Mouse (Mus musculus) spleen, adult 18-20 months (tissue): ENCODE measurements around the gene Nrm.

Source experiments
- DNase-seq, 2 experiments: peaks; one replicate each; pipeline ENCODE4 v3.0.0; 2022; ENCODE audit warnings: mixed read lengths in 2 of 2

Nrm gene

DNA sequence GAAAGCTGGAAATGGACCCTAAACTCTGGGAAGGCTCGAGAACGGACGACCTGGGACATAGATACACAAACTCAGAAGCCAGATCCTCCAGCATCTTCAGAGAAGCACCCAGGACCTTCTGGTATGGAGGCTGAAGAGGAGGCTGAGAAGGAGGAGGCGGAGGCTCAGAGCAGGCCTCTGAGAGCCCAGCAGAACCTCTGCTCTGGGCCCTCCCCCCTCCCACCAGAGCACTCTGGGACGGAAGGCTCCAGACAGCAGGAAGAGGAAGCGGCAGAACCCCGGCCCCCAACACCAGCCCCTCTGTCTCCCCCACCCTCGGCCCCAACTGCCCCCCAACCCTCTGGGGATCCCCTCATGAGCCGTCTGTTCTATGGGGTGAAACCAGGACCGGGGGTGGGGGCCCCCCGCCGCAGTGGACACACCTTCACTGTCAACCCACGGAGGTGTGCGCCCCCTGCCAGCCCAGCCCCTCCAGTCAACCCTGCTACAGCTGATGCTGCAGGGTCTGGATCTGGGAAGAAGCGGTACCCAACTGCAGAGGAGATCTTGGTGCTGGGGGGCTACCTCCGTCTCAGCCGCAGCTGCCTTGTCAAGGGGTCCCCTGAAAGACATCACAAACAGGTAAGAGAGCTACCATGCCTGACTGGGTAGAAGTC lies 7.2 kb downstream of the Nrm start:
- DNase-seq = peak; percentile 59 to 70

DNA sequence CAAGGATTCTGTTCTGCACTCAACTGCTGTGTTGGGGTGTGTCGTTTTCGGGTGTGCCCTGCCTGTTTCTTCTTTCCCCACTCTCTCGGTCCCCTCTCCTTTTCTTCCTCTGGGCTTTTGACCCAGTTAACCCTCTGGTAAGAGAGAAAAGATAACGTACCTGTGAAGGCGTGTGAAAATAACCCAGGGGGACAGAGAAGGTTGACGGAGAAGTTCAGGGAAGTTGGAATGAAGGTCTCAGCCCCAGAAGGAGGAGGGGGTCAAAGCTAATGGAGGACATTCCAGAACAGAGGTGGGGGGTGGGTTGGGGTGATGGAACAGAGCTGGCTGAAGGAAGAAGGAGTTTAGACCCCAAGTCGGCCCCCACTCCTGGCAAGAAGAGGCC lies 7.8 kb downstream of the Nrm start:
- DNase-seq = no peak

DNA sequence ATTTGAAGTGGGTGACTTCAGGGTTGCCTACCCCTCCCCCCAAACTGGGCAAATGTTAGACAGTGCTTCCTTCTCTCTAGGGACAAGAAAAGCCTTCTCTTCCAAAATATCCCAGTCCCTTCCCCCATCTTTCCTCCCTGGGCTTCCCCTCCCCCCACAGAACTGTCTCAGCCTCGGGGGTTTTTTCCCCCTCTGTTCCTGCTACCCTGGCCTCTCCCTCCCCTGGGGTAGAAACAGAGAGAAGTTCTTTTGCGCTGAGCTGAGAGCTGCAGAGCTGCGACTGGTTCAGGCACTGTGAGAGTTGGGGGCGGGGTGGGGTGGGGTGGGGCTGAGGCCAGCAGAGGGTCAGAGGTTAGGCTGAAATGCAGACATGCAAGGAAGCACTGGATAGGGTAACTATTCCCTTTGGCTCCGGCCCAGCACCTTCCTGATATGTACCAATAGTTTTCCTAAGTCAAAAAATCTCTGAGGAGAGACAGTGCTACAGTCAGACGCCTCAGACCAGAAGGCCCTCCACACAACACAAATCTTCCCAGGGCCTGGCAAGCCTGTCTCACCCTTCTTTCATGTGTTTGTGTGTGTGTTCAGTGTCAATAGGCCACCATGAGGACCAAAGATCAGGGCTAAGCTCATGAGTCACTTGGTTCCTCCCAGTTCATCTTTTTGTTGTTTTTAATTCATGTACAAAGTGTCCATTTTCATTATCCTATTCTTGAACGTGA lies 8.4 kb downstream of the Nrm start:
- DNase-seq = peak in 1 of 2 experiments; percentile 38

DNA sequence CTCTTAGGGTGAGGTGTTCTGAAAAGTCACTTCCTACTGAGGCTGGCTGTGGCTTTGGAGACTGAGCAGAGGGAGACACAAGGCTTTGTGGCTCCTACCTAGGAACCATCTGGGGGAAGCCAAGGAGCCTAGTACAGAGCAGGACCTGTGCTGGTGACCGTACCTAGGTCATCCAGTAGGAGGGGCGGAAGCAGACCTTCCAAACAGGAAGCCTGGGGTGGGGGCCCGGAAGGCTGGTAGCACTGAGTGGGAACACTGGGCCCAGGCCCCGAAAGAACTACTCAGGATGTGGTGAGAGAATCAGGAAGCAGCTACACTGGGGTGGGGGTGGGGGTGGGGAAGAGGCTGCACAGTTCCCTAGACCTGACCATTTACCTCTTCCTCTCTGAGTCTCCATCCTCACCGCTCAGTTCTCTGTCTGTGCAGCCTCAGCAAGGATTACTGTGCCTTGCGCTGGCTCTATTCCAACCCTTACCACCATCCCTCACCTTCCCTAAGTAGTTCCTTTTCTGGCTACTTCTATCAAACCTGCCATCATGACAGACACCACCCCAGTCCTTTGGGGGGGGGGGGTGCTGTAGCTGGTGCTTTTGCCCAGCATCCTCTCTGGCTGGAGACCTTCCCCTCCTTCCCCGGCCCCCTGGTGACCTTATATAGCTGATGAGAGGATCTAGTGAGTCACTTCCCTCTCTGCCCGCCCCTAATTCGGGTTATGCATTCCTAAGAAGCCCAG lies 9.2 kb downstream of the Nrm start:
- peak; percentile 76 to 82 for DNase-seq

DNA sequence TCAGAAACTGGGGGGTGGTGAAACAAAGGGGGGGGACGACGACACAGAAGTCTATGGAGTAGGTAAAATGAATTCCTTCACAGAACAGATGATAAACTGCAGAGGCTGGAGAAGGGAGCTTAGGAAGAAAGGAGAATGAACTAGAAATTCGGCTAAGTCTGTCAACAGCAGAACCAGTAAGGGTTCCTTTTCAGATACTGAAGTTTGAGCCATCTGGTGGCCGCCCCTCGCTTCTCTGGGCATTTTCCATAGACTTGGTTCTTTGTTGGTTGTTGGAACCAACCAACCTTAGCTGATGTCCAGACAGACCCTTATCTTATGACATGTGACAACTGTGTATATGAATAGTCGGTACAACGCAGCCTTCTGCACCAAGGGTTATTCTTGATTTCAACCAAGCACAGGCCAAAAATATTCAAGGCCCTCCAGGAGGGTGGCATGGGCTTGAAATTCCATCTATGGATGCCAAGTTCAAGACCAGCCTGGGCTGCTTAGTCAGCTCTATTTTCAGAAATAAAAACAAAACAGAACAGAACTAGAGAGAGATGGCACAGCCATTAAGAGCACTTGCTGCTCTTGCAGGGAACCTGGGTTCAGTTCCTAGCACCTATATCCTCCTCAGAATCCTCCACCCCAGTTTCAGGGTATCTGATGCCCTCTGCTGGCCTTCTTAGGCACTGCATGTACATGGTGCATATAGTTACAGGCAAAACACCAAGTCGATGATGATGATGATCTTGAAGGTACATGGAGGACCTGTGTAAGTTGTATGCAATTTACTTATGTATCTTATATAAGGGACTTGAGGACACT lies 10.0 kb downstream of the Nrm start:
- peak in 1 of 2 experiments; percentile 46 for DNase-seq

DNA sequence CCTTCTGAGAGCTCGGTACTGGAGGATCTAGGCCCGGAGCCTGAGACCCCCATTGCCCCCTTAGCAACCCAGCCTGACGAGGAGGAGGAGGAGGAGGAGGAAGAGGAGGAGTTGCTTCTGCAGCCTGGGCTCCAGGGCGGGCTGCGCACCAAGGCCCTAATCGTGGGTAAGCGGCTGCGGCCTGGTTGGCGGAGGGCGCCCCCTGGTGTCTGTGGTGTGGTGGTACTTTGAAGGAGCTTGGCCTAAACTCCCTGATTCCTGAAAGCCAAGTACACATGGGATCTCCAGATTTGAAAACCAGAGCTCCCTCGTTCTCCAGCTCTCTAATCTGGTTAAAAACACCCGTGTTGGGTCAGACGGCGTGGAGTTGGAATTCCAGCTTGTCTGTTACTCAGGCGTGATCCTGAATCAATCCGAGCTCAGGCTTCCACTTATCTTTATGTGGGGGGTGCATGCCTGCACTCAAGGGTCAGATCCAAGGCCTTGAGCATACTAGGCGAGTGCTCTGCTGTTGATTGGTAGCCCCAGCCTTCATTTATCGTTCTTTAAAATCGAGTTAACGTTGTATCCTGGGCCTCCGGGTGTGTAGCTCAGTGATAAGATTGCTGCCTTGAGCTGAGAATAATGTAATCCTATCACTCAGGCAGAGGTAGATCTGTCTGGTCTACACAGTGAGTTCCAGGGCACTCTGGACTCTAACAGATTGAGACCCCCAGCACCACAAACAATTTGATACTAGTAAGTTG lies 12.8 kb downstream of the Nrm start:
- DNase-seq = peak; percentile 74 to 85

DNA sequence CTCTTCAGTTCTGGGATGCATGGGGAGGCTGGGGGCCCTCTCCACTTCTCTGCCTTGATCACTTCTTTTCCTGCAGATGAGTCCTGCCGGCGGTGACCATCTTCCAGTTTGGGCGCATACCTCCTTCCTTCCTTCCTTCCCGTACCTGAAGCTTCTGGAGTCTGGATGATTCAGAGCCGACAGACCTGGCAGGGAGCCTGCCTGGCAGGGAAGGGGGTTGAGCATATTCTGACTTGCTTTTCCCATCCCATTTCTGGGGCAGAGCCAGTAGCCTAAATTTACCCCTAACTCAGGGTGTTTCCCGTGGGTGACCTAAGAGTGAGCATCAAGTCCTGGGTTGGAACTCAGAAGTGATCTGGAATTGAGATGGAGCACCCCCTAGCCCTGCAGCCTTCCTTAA lies 13.6 kb downstream of the Nrm start:
- DNase-seq = no peak

DNA sequence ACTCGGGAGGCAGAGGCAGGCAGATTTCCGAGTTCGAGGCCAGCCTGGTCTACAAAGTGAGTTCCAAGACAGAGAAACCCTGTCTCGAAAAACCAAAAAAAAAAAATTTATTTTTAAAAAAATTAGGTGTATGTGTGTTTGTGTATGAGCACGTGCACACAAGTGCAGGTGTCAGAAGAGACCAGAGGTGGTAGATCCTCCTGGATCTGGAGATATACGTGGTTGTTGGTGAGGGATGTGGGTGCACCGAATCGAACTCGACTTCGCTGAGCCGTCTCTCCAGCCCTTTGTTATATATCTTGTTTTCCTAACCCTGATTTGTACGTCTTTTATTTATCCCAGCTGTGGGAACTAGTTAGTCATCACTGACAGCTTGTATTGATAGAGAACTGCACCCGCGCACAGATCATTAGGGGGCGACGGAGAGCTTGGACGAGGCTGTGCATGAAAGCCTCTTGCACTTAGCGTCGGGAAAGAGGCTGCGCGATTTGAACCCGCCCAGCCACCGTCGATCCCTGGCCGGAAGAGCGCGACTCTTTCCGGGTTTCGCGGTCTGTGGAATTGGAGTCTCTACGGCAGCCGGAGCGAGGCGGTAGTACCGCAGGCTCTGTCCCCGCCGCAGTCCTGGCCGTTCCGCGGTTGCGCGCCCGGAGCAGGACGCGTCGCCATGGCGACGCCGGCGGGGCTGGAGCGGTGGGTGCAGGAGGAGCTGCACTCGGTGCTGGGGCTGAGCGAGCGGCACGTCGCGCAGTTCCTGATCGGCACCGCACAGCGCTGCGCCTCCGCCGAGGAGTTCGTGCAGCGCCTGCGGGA lies 18.3 kb downstream of the Nrm start, which contains the start of gene Dhx16:
TSS of gene Dhx16 (plus strand) at position 575 of the 813 bp plus-strand sequence.
- DNase-seq = peak; percentile 86 to 94

DNA sequence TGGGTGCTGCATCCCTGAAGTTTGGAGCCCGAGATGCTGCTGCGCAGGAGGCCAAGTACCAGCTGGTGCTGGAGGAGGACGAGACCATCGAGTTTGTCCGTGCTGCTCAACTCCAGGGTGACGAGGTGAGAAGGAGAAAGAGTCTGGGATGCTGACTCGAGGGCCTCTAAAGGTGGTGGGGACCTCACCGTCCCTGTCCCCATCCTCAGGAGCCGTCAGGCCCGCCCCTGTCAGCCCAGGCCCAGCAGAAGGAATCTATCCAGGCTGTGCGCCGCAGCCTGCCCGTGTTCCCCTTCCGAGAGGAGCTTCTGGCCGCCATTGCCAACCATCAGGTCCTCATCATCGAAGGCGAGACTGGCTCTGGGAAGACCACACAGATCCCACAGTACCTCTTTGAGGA lies 21.8 kb downstream of the Nrm start:
- DNase-seq = no peak

DNA sequence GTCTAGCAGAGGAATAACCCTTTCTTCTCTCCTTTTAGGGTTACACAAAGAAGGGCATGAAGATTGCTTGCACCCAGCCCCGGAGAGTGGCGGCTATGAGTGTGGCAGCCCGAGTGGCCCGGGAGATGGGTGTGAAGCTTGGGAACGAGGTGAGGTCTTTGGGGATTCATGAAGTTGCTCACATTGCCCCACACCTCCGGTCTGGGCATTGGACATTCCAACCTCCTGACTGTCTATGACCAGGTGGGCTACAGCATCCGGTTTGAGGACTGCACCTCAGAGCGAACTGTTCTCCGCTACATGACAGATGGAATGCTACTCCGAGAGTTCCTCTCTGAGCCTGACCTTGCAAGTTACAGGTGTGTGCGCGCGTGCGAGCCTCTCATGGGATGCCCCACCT lies 22.7 kb downstream of the Nrm start:
- no peak for DNase-seq

DNA sequence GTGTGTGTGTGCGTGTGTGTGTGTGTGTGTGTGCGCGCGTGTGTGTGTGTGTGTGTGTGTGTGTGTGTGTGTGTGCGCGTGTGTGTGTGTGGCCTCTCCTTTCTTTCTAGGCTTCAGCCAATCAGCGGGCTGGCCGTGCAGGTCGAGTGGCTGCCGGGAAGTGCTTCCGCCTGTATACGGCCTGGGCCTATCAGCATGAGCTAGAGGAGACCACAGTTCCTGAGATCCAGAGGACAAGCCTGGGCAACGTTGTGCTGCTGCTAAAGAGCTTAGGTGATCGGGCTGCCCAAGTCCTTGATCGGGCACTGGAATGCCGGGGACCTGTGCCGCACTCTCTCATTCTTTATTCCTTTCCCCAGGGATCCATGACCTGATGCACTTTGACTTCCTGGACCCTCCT lies 26.6 kb downstream of the Nrm start:
- no peak for DNase-seq

DNA sequence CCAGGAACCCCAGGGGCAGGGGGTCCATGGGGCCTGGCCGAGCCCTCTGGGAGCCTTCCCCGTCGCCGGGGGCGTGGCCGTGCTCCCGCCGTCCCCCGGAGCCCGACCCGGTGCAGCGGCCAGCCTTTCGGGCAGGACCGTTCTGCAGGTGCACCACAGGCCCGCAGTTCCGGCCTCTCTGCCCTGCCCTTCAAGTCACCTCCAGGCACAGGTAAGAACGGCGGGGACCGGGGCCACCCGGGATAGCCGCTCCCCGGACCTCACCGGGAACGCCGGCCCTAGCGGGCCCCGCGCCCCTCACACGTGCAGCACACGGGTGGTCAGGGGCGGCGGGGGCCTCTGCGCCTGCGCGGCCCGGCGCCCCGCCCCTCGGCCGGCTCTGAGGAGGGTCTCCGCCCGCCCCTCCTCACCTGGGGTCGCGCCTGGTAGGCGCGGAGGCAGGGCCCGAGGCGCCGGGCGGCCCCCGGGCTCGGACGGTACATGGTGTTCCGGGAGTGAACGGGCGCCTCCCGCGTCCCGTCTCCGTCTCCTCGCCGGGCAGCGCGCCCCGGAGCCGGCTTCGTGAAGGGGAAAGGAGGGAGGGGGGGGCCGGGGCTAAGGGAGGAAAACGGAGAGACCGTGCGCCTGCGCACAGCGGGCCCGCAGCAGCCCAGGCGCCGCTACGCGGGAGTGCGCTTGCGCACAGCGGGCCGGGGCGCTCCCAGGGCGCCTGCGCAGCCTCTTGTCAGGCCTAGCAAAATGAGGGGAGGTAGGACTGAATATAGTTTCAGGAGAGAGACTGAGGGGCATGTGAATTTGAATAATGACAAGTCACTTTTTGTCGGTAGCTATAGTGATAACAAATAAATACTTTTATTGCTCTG lies 35.9 kb downstream of the Nrm start, which contains the start of gene 2310061I04Rik:
TSS of gene 2310061I04Rik (minus strand) at position 651 of the 863 bp plus-strand sequence.
- peak; percentile 89 to 90 for DNase-seq

DNA sequence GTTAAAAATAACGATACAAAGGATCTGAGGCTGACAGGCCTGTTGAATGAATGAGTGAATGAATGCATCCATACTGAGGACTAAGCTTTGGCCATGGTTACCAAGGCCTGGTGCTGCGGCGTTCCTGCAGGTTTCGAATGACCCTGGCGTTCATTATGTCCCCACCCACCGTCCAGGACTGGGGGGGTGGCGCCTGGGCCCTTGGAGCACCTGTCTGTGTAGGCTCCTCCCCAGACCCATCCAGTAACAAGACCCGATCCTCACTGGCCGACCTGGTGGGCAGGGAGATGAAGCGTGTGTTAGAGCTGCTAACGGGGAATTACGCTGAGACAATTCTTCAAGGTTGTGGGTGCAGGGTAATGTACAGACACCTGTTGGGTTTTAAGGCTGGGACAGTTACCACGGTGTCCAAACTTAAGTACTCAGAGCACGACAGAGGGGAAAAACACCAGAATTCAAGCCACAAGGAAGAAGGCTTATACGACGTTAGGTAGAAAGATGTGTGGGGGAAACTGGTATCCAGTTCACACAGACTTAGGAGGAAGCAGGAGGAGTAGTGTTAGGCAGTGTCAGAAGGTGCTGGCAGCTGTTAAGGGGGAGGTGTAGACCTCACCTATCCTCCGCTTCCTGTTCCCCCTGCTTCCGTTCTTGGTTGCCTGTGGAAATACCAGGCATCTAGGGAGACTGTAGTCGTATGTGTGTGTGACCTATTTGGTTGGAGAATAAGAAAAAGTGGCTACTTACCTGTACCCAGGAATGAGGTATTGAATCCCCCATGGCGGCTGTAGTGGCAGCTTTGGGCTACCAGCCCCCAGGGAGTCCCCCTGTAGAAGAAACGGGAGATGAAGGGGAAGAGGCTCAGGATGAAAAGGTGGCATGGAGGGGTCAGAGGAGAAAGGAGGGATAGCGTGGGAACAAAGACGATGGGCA lies 36.8 kb downstream of the Nrm start:
- DNase-seq = no peak

DNA sequence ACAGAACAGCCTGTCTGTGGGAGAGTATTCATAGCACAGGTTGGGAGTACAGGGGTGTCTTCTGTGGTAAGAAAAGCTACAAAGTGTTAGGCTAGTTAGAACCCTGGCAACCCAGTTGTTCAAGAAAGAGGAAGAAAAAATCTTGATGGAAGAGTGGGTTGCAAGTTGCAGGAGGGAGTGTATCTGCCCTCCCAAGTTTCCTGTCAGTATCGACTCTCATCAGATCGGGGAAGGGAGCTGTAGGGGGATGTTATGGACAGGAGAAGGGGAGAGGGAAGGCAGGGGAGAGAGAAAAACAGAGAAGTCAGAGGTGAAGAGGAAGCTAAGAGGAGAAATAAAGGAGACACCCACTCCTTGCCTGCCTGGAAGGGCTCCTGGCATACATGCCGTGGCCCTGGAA lies 39.5 kb downstream of the Nrm start:
- no peak for DNase-seq

DNA sequence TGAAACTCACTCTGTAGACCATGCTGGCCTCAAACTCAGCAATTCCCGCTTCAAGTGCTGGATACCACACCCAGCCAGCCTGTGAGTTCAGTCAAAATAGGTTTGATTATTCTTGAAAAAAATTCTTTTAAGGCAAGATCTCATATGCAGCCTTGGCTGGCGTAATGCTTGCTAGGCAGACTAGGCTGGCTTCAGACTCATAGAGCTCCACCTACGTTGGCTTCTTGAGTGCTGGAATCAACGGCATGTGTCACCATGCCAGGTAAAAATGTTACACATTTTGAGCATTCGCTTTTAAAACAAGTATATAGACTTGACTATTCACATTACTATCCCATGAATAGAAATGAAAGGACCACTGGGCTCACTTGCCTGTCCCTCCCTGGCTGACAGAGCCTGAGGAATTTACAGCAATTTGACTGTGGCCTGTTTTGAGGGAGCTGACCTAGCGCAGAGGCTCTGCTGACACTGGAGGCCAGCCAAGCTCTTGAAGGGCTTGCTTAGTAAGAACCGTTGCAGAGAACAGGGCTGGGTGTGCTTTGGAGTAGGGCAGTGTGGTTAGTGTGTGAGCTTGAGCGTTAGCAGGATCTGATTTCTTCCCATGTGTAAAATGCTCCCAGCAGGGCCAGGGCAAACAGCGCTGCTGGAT lies 42.3 kb downstream of the Nrm start:
- no peak for DNase-seq

DNA sequence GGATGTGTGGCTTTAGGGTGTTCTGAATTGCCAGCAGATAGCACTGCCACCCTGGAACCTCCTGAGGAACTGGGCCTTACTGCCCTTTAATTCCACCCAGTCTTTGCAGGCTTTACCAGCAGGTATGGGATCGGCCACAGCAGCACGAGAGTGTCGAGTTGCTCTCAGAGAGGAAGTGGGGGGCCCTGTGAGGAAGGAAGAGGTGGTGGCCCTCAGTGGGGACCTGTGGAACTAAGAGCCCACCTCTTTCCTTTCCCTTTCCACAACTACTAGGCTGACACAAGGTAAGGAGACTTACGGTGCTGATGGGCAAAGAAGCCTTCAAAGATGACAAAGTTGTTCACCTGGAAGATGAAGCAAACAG lies 42.9 kb downstream of the Nrm start:
- DNase-seq = no peak

DNA sequence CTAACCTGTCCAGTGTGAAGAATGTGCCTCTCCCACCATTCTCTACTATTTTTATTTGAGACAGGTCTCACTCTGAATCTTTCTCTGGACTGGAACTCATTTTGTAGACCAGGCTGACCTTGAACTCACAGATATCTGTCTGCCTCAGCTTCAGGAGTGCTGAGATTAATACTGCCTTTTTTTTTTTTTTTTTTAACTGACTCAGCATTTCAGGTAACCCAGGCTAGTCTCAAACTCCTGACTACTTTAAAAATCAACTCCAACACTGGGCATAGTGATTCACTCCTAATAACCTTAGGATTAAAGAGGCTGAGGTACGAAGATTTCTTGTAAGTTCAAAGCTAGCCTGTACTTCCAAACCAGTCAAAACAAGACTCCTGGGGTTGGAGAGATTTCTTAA lies 44.5 kb downstream of the Nrm start:
- no peak for DNase-seq

DNA sequence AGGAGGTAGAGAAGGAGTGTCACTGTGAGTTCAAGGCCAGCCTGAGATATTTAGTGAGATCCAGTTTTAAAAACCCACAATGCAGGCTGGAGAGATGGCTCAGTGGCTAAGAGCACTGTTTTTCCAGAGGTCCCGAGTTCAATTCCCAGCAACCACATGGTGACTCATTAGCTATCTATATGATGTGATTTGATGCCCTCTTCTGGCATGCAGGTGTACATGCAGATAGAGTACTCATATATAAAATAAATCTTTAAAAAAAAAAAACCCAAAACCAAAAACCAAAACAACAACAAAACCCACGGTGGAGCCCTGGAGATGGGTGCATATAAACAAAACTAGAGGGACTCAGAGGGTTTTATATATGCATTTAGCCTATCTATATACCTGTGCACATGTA lies 46.5 kb downstream of the Nrm start:
- DNase-seq = no peak
